Mouse (Mus musculus) limb, embryonic 12.5 days (tissue): ENCODE results near the gene Polr1b. TPM values are rescaled to one million over a fixed set of nuclear protein-coding genes. Genes with fewer than 3 reads are reported as not detected.
A peak's percentile ranks its signal among the peaks of the same experiment; 100 is the strongest.

Experiments
- ATAC-seq: fragments of 200-750 bp; cut with Nextera tagmentation; 2 replicates; pipeline ENCODE4 v1.8.0; 2017; ENCODE audit warnings: low read depth, moderate TSS enrichment; ENCODE audit not compliant: insufficient number of reproducible peaks, insufficient read depth, low FRiP score, low TSS enrichment
- H3K27ac ChIP-seq: fragments of 300-500 bp; sonication (generic); 2 replicates; pipeline ENCODE4 v1.5.1; 2016; ENCODE audit warnings: mild to moderate bottlenecking, moderate library complexity
- H3K27me3 ChIP-seq: fragments of 300-500 bp; sonication (generic); 2 replicates; pipeline ENCODE4 v1.6.1; 2016; ENCODE audit warnings: mild to moderate bottlenecking, moderate library complexity
- H3K36me3 ChIP-seq: fragments of 300-500 bp; sonication (generic); 2 replicates; pipeline ENCODE4 v1.6.1; 2016; ENCODE audit warnings: mild to moderate bottlenecking, moderate library complexity
- H3K4me1 ChIP-seq: fragments of 300-500 bp; sonication (generic); replicated peaks from 2 replicates; pipeline ENCODE4 v1.6.1; 2016
- H3K4me2 ChIP-seq: fragments of 300-500 bp; sonication (generic); 2 replicates; pipeline ENCODE4 v1.6.1; 2016; ENCODE audit warnings: mild to moderate bottlenecking, moderate library complexity
- H3K4me3 ChIP-seq: fragments of 300-500 bp; sonication (generic); replicated peaks from 2 replicates; pipeline ENCODE4 v1.5.1; 2016; ENCODE audit warnings: mild to moderate bottlenecking
- H3K9ac ChIP-seq: fragments of 300-500 bp; sonication (generic); replicated peaks from 2 replicates; pipeline ENCODE4 v1.6.1; 2016; ENCODE audit warnings: mild to moderate bottlenecking, moderate library complexity
- H3K9me3 ChIP-seq: fragments of 300-500 bp; sonication (generic); 2 replicates; pipeline ENCODE4 v1.6.1; 2016; ENCODE audit warnings: mild to moderate bottlenecking, moderate library complexity
- WGBS: fragments of 180-500 bp; shearing (Covaris S2); methylation state at CpG from one replicate; pipeline ENCODE4 v1.1.7; 2016; 5-methylcytosine and 5-hydroxymethylcytosine counted together
- polyA plus RNA-seq: library from polyadenylated mRNA; unstranded; fragments of >200 nt; fragmentation: Nextera tagmentation; extraction: Ambion mirVana; gene quantifications from 2 replicates; pipeline ENCODE4 v1.2.1, GENCODE M21; 2016

Polr1b gene
- polyA plus RNA-seq: 33.0 and 36.3 TPM in 2 replicates

DNA sequence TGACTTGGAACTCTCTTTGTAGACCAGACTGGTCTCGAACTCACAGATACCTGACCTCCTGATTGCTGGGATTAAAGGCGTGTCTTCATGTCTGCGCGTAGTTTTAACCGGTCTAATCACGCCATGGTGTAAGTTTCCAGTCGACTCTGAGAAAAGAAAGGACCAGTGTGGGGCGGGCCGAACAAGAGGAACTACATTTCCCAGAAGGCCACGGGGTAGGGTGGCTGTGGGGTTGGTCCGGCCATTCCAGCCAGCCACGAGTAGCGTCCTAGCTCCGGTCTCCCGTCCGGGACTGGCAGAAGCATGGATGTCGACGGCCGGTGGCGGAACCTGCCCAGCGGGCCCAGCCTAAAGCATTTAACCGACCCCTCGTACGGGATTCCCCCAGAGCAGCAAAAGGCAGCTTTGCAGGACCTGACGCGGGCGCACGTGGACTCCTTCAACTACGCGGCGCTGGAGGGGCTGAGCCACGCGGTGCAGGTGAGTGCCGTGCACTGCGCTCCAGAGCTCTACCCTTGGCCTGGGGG, at the start of gene Polr1b:
TSS of gene Polr1b (plus strand) at position 212 of the 527 bp plus-strand sequence.
- H3K9me3 ChIP-seq: no peaks in the 10 kb centered on the region
- peak within 1 kb of the TSS; percentile 45 for H3K27ac ChIP-seq
- WGBS: under 1% methylated on average over 35 of the region's 35 CpGs

DNA sequence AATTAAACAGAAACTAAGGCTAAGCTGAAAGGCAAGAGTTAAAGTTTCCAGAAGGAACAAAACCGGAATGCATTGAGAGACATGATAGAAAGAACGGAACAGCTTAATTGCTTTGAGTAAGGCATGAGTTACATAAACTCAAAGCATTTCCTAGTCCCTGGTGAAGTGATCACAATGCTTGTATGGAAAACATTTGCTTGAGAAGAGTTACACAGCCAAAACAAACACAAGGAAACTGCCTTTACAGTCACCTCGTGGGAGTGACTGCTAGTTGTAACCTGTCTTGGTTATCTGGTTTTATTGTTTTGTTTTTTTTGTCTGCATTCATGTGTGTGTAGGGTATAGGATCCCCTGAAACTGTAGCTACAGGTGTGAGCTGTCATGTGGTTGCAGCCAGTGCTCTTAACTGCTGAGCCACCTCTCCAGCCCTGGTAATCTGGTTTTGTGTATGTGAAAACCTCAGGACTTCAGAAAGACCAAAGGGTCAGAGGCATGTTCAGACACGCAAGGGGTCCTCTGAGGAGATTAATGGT, 48.3 kb upstream of the Polr1b start:
- 69% methylated on average over 4 of the region's 4 CpGs for WGBS
- no peaks in the 10 kb centered on the region for H3K36me3 ChIP-seq
- no peak for ATAC-seq

More for the DNA sequence above, at the start of gene Polr1b:
- Histone ChIP-seq H3K4me3 (peak within 1 kb of the TSS; percentile 74), H3K36me3 (peaks cover 31% of the 10 kb centered on the region), H3K4me1 (peaks cover 4% of the 10 kb centered on the region), H3K4me2 (peak within 1 kb of the TSS; percentile 71), H3K9ac (peak within 1 kb of the TSS; percentile 70), H3K27me3 (no peaks in the 10 kb centered on the region)
- peak; percentile 97 for ATAC-seq

DNA sequence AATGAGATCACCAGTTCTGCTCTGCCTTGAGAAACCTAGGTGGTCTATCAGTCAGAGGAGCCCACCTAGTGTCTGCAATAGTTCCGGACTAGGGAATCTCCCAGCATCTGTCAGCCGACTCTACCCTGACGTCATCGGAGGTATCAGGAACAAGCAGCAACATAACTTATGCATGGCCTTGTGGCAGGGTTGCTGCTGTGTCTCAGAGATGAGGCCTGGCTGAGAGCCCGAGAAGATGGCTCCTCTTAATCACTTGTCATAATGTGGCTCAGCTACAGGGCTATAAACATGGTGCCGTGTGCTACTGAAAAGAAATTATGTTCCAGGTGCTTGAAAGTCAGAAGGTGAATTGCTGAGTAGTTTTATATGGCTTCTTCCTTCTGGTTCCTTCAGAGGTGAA, 45.1 kb upstream of the Polr1b start:
- H3K4me2 ChIP-seq: no peak overlapping the region

More for the DNA sequence above, 48.3 kb upstream of the Polr1b start:
- Histone ChIP-seq H3K4me1 (no peaks in the 10 kb centered on the region), H3K4me3 (no peak overlapping the region), H3K9ac (no peak overlapping the region), H3K27me3 (no peaks in the 10 kb centered on the region), H3K9me3 (0 out of 2 replicates have a peak, but pooled peaks cover 5% of the 10 kb centered on the region), H3K4me2 (no peak overlapping the region), H3K27ac (no peak overlapping the region)

DNA sequence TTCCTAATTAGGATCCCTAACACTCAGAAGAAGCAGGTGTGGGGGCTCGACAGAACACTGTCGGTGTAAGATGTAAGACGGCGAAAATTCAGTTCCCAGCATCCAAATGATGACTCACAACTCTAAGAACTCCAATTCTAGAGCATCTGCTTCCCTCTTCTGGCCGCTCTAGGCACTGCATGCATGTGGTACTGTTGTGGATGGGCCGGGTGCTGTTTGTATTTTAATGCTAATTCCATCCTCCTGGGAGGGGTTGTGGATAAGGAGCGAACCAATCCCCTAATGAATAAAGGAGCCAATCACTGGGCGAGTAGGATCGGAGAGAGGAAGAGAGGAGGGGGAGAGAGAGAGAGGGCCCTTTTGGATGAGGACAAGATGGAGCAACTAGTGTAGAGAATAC, 44.2 kb upstream of the Polr1b start:
- no peak for ATAC-seq
- Histone ChIP-seq H3K4me3 (no peak overlapping the region), H3K36me3 (no peaks in the 10 kb centered on the region), H3K27ac (no peak overlapping the region), H3K4me2 (no peak overlapping the region), H3K9me3 (0 out of 2 replicates have a peak, but pooled peaks cover 15% of the 10 kb centered on the region), H3K4me1 (no peaks in the 10 kb centered on the region), H3K27me3 (no peaks in the 10 kb centered on the region), H3K9ac (no peak overlapping the region)
- WGBS: 48% methylated on average over 9 of the region's 9 CpGs

More for the DNA sequence above, 45.1 kb upstream of the Polr1b start:
- Histone ChIP-seq H3K36me3 (no peaks in the 10 kb centered on the region), H3K4me1 (no peaks in the 10 kb centered on the region), H3K9me3 (0 out of 2 replicates have a peak, but pooled peaks cover 15% of the 10 kb centered on the region), H3K9ac (no peak overlapping the region), H3K4me3 (no peak overlapping the region), H3K27me3 (no peaks in the 10 kb centered on the region), H3K27ac (no peak overlapping the region)
- ATAC-seq: no peak
- WGBS: 88% methylated on average over 6 of the region's 6 CpGs

DNA sequence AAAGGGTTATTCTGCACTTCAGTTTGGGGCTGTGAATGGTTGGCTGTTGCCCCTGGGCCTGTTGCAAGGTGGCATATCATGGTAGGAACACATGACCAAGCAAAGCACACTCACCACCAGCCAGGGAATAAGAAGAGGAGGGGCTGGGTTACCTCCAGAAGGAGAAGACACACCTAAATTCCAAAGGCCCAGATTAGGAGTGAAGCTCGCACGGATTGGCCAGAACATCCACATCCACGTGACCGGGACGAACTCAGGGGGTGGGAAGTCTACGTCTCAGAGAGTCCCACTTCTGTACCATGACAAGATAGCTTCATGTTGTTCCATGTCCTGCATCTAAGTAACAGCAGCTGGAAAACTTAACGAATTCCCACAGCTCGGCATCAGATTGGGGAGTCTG, 43.5 kb upstream of the Polr1b start:
- no peak overlapping the region for H3K4me3 ChIP-seq
- H3K4me1 ChIP-seq: no peaks in the 10 kb centered on the region
- H3K27ac ChIP-seq: no peak overlapping the region
- H3K4me2 ChIP-seq: no peak overlapping the region
- H3K27me3 ChIP-seq: no peaks in the 10 kb centered on the region
- H3K36me3 ChIP-seq: no peaks in the 10 kb centered on the region
- WGBS: 93% methylated on average over 8 of the region's 8 CpGs
- H3K9ac ChIP-seq: no peak overlapping the region
- H3K9me3 ChIP-seq: 0 out of 2 replicates have a peak, but pooled peaks cover 15% of the 10 kb centered on the region
- ATAC-seq: no peak

DNA sequence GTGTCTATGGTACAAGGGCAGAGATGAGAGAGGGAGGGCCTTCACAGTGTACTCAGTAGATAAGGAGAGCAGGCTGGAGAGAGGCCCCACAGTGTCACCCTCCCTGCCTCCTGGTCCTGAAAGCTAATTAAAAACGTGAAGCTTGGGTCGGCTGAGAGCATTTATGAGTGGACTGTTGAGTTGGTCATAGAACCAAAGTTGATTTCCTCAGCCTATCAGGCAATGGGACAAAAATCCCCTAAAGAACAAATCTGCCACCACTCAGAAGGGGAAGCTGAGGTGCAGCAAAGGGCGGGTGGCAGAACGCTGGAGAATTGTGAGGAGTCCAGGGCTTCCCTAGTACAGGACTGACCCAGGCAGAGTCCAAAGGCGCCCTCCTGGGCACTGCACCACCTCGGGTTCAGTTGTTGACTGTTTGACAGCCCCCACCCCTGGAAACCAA, 42.9 kb upstream of the Polr1b start:
- no peak overlapping the region for H3K4me2 ChIP-seq
- no peaks in the 10 kb centered on the region for H3K4me1 ChIP-seq
- no peak for ATAC-seq
- no peak overlapping the region for H3K27ac ChIP-seq
- 0 out of 2 replicates have a peak, but pooled peaks cover 15% of the 10 kb centered on the region for H3K9me3 ChIP-seq
- WGBS: 80% methylated on average over 6 of the region's 6 CpGs
- no peaks in the 10 kb centered on the region for H3K27me3 ChIP-seq
- no peaks in the 10 kb centered on the region for H3K36me3 ChIP-seq
- H3K4me3 ChIP-seq: no peak overlapping the region
- no peak overlapping the region for H3K9ac ChIP-seq

DNA sequence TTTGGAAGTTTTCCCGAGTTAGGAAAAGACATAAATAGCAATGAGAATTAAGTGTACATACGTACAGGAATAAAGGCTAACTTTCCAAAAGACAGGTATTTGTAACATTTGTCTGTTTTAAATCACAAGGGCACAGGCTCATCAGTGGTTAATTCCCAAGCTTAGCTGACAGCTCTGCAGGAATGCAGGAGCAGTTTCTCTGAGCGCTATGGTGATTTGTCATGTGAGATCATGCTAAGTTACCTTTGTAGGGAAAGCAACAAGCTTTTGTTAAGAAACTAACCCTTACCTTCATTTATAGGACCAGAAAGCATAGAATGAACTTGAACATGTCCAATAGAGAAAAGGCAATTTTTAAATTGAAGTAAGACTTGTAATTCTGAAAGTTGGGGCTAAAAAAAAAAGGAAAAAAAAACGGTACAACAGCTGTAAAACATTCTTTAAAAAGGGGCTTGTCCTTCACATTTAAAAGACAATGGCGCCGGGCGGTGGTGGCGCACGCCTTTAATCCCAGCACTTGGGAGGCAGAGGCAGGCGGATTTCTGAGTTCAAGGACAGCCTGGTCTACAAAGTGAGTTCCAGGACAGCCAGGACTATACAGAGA, 39.2 kb upstream of the Polr1b start:
- Histone ChIP-seq H3K9ac (no peak overlapping the region), H3K27ac (no peak overlapping the region), H3K27me3 (no peaks in the 10 kb centered on the region), H3K9me3 (0 out of 2 replicates have a peak, but pooled peaks cover 12% of the 10 kb centered on the region), H3K4me1 (peaks cover 10% of the 10 kb centered on the region; the same call in 1 of the 2 replicates), H3K4me3 (no peak overlapping the region), H3K36me3 (no peaks in the 10 kb centered on the region), H3K4me2 (no peak overlapping the region)
- ATAC-seq: no peak
- WGBS: 76% methylated on average over 10 of the region's 10 CpGs

DNA sequence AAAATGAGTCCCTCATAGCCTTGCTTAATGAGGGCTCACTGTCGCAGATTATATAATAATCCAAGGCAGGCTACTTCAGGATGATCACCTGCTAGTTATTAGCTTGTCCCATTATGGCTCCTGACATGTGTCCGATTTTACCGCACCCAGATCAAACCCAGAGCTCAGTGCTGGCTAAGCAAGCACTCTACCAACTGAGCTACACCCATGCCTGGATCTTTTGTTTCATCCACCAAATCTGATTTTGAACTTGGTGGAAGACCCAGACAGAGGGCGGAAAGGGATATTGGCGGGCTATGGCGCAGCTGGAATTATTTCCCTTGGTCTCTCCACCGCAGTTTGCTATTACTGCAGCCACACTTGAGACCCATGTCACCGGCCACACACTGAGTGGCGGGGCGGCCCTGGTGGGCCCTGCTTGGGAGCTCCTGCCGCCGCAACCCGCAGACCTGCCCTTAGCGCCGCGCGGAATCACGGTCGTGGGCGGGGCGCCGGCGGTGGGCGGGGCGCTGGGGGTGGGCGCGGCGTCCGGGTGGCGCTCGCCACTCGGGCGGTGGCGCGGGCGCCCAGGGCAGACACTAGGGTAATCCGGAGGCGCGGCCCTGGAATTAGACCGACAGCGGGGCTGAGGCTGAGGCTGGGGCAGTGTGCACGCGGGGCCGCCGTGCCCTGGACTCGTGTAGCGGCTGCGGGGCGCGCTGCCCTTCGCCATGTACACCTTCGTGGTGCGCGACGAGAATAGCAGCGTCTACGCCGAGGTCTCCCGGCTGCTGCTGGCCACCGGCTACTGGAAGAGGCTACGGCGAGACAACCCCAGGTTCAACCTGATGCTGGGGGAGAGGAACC, 35.1 kb upstream of the Polr1b start, which contains the start of gene Ttl:
TSS of gene Ttl (plus strand) at position 506 of the 846 bp plus-strand sequence.
- 1% methylated on average over 62 of the region's 62 CpGs for WGBS
- peak within 1 kb of the TSS; percentile 80 for H3K27ac ChIP-seq

DNA sequence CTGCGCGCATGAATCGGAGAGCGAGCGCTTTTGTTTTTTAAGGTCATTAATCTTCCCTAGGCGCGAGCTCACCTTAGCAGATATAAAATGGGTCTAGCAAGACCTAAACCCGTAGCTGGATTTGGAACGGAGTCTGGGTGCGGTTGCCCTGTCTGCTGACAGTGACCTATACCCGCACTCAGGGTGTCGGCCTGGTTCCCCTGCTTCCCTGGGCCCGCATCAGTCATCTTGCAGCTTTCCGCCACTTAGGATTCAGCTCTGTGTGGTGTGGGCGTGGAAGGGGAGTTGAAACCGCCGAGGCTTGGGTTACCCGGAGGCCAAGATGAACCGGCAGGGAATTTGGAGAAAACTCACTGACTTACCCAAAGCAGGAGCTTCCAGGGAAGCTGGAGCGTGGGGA, 34.5 kb upstream of the Polr1b start:
- under 1% methylated on average over 20 of the region's 20 CpGs for WGBS
- peak overlapping the region; percentile 80 for H3K27ac ChIP-seq

More for the DNA sequence above, 35.1 kb upstream of the Polr1b start, which contains the start of gene Ttl:
- ATAC-seq: peak; percentile 94
- Histone ChIP-seq H3K27me3 (no peaks in the 10 kb centered on the region), H3K4me1 (peaks cover 22% of the 10 kb centered on the region), H3K9ac (peak within 1 kb of the TSS; percentile 81), H3K36me3 (peaks cover 13% of the 10 kb centered on the region; the same call in 1 of the 2 replicates), H3K4me2 (peak within 1 kb of the TSS; percentile 73), H3K4me3 (peak within 1 kb of the TSS; percentile 84), H3K9me3 (no peaks in the 10 kb centered on the region)

DNA sequence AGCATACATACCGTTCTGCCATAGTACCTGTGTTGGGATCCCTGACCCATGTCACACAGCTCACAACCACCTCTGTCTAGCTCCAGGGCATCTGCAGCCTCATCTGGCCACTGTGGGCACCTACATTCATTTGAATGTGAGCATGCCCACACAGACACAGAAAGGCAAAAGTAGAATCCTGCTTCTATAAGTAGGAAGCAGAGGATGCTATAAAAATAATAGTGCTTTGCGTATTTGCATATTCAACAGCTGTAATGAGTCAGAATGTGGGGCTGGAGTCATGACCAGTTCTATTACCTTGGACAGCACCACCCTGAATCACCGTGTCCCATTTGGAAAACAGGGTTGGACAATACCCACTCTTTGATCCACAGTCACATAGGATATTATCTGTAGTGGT, 30.5 kb upstream of the Polr1b start:
- peaks cover 13% of the 10 kb centered on the region; the same call in 1 of the 2 replicates for H3K36me3 ChIP-seq
- peaks cover 16% of the 10 kb centered on the region for H3K4me1 ChIP-seq
- WGBS: 87% methylated on average over 3 of the region's 3 CpGs
- no peak overlapping the region for H3K27ac ChIP-seq
- H3K9me3 ChIP-seq: no peaks in the 10 kb centered on the region
- H3K4me3 ChIP-seq: no peak overlapping the region
- no peak overlapping the region for H3K9ac ChIP-seq
- H3K4me2 ChIP-seq: no peak overlapping the region
- H3K27me3 ChIP-seq: no peaks in the 10 kb centered on the region
- ATAC-seq: no peak

More for the DNA sequence above, 34.5 kb upstream of the Polr1b start:
- Histone ChIP-seq H3K27me3 (no peaks in the 10 kb centered on the region), H3K4me3 (peak overlapping the region; percentile 84), H3K4me2 (peak overlapping the region; percentile 73), H3K9me3 (no peaks in the 10 kb centered on the region), H3K9ac (peak overlapping the region; percentile 81), H3K36me3 (peaks cover 13% of the 10 kb centered on the region; the same call in 1 of the 2 replicates), H3K4me1 (peaks cover 22% of the 10 kb centered on the region)
- ATAC-seq: peak; percentile 74; the same call in 1 of the 2 replicates
